Mouse (Mus musculus) cortical plate, adult 2 months (tissue): ENCODE measurements around the gene Rin2. TPM values are rescaled to one million over a fixed set of nuclear protein-coding genes. Genes with fewer than 3 reads are reported as not detected.

ENCODE experiments used
- H3K27ac ChIP-seq: fragments of 200-500 bp; 2 replicates; pipeline ENCODE4 v1.5.1; 2012; ENCODE audit warnings: low read length, control low read depth, inconsistent platforms; ENCODE audit not compliant: insufficient read depth
- H3K4me1 ChIP-seq: fragments of 200-500 bp; 2 replicates; pipeline ENCODE4 v1.6.1; 2011; ENCODE audit warnings: low read length; ENCODE audit not compliant: control insufficient read depth, insufficient read depth
- H3K4me3 ChIP-seq: fragments of 200-500 bp; 2 replicates; pipeline ENCODE4 v1.5.1; 2011; ENCODE audit warnings: mild to moderate bottlenecking, low read length, control low read depth; ENCODE audit not compliant: insufficient read depth
- CTCF ChIP-seq: fragments of 200-500 bp; IDR thresholded peaks from 2 replicates; pipeline ENCODE4 v1.5.1; 2011; ENCODE audit warnings: mild to moderate bottlenecking, control low read depth, low read length; ENCODE audit not compliant: insufficient read depth; ENCODE audit errors: extremely low read depth
- POLR2A ChIP-seq: fragments of 200-500 bp; IDR thresholded peaks from 2 replicates; pipeline ENCODE4 v1.6.1; 2011; ENCODE audit warnings: mild to moderate bottlenecking, low read length, control low read depth; ENCODE audit not compliant: insufficient read depth; ENCODE audit errors: extremely low read depth
- polyA plus RNA-seq: library from polyadenylated mRNA; depleted of rRNA; stranded (reverse); fragments of >200 nt; gene quantifications from 2 replicates; pipeline ENCODE4 v1.2.3, GENCODE M21; 2012

The Rin2 gene
- polyA plus RNA-seq, 1 experiment = 16.9 TPM

DNA sequence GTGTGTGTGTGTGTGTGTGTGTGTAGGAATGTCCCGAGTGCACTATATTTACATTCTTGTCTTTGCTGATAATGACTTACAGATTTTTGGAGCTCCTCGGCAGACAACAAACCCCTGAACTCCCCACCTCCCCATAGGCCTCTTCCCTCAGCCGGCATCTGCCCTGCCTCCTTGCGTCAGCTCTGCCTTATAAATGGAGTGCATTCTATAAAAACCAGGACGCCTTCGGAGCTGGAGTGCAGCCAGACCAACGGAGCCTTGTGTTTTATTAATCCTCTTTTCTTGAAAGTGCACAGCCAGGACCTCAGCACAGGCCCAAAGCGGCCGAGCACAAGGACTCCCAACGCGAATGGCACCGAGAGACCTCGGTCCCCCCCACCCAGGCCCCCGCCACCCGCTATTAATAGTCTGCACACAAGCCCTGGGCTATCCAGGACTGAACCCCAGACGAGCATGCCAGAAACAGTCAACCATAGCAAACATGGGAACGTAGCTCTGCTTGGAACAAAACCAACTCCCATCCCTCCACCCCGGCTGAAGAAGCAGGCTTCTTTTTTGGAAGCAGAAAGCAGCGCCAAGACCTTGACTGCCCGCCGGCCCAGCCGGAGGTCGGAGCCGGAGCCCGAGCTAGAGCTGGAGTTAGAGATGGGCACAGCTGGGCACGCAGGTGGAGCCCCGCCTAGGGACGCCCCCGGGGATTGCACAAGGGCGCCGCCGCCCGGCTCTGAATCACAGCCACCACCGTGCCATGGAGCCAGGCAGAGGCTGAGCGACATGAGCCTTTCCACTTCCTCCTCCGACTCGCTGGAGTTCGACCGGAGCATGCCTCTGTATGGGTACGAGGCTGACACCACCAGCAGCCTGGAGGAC lies 185.2 kb downstream of the Rin2 start:
- Histone ChIP-seq H3K27ac (peak overlapping the region; percentile 83), H3K4me3 (peak overlapping the region; percentile 60), H3K4me1 (peaks cover 6% of the 10 kb centered on the region)
- TF ChIP-seq POLR2A = peak; percentile 68
- 0 out of 2 replicates have a peak, but pooled peaks have one; percentile 10 for TF ChIP-seq CTCF

DNA sequence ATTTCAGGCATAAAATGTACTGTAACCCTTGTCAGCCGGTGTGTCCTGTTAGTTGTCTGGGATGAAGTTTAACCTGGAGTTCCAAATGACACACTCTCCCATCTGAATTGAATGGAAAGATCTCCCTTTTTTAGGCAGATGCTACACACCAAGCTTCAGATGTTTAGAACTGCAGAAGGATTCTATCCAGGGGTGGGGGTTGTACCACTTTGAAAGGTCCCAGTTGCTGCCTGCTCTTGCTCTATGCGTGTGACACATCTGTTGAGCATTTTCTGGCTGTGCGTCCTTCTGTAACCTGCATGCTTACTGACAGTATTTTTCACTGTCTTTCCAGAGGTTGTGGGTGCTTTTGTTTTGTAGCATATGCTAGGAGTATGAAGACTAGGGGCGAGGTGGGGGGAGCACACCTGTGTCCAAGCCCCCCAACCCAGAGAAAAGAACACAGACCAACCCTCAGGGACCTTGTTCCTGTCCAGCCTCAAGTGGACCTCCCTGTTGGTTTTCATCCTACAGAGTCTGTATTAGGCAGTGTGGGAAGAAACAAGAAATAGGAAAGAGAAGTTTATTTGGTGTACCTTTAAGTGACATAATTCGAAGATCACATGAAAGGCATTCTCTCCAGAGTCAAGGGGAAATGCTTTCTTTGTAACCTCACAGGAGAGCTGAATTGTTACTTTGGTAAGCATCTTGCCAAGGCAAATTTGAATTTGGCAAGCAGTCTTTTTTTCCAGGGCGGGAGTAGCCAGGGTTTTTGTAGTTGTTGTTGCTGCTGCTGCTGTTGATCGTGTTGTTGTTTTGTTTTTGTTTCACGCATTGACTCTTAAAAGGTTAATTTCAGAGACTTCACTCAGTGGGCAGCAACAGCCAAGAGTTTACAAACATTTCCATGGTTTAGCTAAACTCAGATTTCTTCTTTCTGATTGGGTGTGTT lies 186.4 kb downstream of the Rin2 start:
- TF ChIP-seq POLR2A = no peak
- no peak for TF ChIP-seq CTCF
- H3K4me3 ChIP-seq = peak overlapping the region; percentile 60
- peak overlapping the region; percentile 83 for H3K27ac ChIP-seq
- peaks cover 6% of the 10 kb centered on the region for H3K4me1 ChIP-seq

DNA sequence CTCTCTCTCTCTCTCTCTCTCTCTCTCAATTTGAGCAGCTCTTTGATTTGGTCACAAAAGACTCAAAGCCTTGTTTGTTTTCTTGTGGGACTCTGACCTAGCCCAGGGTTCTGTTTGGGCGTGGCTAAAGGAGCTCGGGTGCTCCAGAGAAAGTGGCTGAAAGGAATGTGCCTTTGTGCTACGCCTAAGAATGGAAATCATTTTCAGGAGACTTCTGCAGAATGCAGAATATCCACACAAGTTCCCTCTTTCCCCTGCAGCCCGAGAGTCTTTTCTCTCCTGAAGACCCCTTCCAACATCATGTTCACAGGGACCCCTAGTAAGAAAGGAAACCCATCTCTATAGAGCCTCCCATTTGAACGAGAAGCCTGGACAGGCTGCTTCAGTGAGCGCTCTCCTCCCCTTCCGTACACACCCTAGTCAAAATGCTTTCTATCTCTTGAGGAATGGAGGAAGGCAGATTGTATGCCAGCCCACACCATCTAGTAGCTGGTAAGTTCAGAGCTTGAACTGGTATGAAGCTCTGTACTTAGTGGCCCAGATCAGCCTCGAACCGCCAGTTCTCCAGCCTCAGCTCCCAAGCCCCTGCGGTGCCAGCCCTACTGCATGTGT lies 187.3 kb downstream of the Rin2 start:
- Histone ChIP-seq H3K4me3 (peak overlapping the region; percentile 60), H3K27ac (peak overlapping the region; percentile 83), H3K4me1 (peaks cover 6% of the 10 kb centered on the region)
- no peak for TF ChIP-seq POLR2A
- no peak for TF ChIP-seq CTCF

- TF ChIP-seq CTCF = no peak
- no peak for TF ChIP-seq POLR2A
- H3K27ac ChIP-seq = no peak overlapping the region
- H3K4me3 ChIP-seq = no peak overlapping the region
- no peaks in the 10 kb centered on the region; the same call in 1 of the 2 replicates for H3K4me1 ChIP-seq
These were observed 190.3 kb downstream of the Rin2 start for GRCm38 (mm10) chr2:145865344-145865743.

- TF ChIP-seq CTCF = no peak
- no peak for TF ChIP-seq POLR2A
These were observed 191.2 kb downstream of the Rin2 start for GRCm38 (mm10) chr2:145866238-145866637.

GRCm38 (mm10) chr2:145866695-145867449 lies 191.9 kb downstream of the Rin2 start:
- no peak overlapping the region for H3K27ac ChIP-seq
- no peak for TF ChIP-seq CTCF
- H3K4me3 ChIP-seq = no peak overlapping the region
- peaks cover 3% of the 10 kb centered on the region; the same call in 1 of the 2 replicates for H3K4me1 ChIP-seq

More at GRCm38 (mm10) chr2:145866238-145866637, 191.2 kb downstream of the Rin2 start:
- H3K4me3 ChIP-seq = no peak overlapping the region
- H3K27ac ChIP-seq = no peak overlapping the region
- no peaks in the 10 kb centered on the region; the same call in 1 of the 2 replicates for H3K4me1 ChIP-seq

GRCm38 (mm10) chr2:145871308-145871707 lies 196.3 kb downstream of the Rin2 start:
- no peak overlapping the region for H3K4me3 ChIP-seq
- TF ChIP-seq POLR2A = no peak
- TF ChIP-seq CTCF = no peak
- H3K27ac ChIP-seq = peak overlapping the region; percentile 55; the same call in 1 of the 2 replicates
- peaks cover 3% of the 10 kb centered on the region; the same call in 1 of the 2 replicates for H3K4me1 ChIP-seq

- TF ChIP-seq POLR2A (no peak), CTCF (no peak)
- peaks cover 3% of the 10 kb centered on the region; the same call in 1 of the 2 replicates for H3K4me1 ChIP-seq
- no peak overlapping the region for H3K4me3 ChIP-seq
- no peak overlapping the region for H3K27ac ChIP-seq
These were observed 197.1 kb downstream of the Rin2 start for GRCm38 (mm10) chr2:145872099-145872498.
